Mouse (Mus musculus): ENCODE measurements around the gene Dag1.

GRCm38 (mm10) chr9:108307021-108307807, 43.5 kb upstream of the Dag1 start:
- no peak for TF ChIP-seq POLR2A (IDR thresholded peaks at IDR 0.05; ENCODE audit: low read depth, low read length)
- TF ChIP-seq CTCF (conservative IDR thresholded peaks at IDR 0.05; ENCODE audit: insufficient read depth, insufficient read length, low read depth, low read length), result no peak
